Mouse (Mus musculus) kidney, adult 11 months (tissue): Measurements from ENCODE around the gene Adh7.

Experiments
- DNase-seq: peaks from one replicate; pipeline ENCODE4 v3.0.0; 2022

Gene Adh7

GRCm38 (mm10) chr3:138217631-138218264, at the start of gene Adh7:
Adh7 (plus strand) TSS chr3:138217760.
- DNase-seq, result no peak

DNA sequence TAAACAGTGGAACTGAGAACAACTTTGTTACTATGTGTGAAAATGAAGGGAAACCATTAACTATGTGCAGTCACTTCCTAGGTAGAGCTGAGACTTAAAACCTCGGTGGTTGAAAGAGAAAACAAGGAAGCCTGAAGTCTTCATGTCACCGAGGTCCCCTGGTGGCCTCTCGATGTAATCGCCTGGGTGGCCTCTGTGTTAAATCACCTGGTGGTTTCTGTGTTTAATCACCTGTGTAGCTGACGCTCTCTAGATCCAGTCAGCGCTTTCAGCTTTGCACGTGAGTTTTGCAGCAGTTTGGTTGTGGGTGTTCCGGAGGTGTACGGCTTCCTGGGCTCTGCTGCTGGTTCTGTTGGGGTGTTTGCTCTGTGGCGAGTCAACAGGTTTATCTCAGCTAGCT, 44.3 kb upstream of the Adh7 start:
- DNase-seq, result no peak

GRCm38 (mm10) chr3:138175551-138175950, 42.0 kb upstream of the Adh7 start:
- no peak for DNase-seq

GRCm38 (mm10) chr3:138182019-138182418, 35.5 kb upstream of the Adh7 start:
- DNase-seq, result no peak

- no peak for DNase-seq
These were observed 34.2 kb upstream of the Adh7 start for GRCm38 (mm10) chr3:138183371-138183770.

- DNase-seq, result no peak
These were observed 32.3 kb upstream of the Adh7 start for GRCm38 (mm10) chr3:138185290-138185689.

- no peak for DNase-seq
These were observed 31.3 kb upstream of the Adh7 start for GRCm38 (mm10) chr3:138185995-138186930.

- DNase-seq, result no peak
These were observed 25.3 kb upstream of the Adh7 start for GRCm38 (mm10) chr3:138192260-138192659.

- DNase-seq, result no peak
These were observed 23.8 kb upstream of the Adh7 start, which contains the start of gene 4930579F01Rik for GRCm38 (mm10) chr3:138193683-138194302. 4930579F01Rik (minus strand) TSS chr3:138193825.

- DNase-seq, result no peak
These were observed 20.5 kb upstream of the Adh7 start for GRCm38 (mm10) chr3:138197093-138197492.

GRCm38 (mm10) chr3:138197556-138197955, 20.0 kb upstream of the Adh7 start:
- DNase-seq, result no peak

DNA sequence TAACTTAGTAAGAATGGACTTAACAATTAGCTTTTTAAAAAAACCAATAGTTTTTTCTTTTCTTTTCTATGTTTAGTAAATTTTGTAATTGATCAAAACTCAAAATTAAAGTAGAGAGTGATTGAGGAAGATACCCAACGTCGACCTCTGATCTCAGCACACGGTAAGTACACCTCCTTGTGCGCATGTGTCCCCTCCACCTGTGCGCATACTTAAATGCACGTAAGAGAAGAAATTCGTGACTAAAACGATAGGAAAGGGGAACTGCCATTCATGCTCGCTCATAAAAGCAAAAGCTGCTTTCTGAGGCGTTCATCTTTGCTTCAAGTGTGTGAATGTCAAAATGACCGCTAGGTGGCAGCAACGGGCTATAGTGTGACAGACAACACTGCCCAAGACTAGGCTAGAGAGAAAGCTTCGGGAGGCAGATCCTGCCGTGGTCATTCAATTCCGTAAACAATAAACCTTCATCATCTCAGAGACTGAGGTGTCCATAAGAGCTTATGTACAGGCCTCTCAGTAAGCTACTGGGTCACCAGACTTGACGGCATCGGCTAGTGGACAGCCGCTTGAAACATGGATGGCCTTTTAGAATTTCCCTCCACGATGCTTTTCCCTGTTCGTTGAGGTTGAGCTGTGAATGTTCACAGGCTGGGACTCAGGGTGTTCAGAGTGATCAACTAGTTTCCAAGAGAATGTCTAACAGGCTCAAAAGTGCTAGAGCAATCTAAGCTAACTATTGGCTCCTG, 19.4 kb upstream of the Adh7 start:
- DNase-seq, result peak; percentile 64

DNA sequence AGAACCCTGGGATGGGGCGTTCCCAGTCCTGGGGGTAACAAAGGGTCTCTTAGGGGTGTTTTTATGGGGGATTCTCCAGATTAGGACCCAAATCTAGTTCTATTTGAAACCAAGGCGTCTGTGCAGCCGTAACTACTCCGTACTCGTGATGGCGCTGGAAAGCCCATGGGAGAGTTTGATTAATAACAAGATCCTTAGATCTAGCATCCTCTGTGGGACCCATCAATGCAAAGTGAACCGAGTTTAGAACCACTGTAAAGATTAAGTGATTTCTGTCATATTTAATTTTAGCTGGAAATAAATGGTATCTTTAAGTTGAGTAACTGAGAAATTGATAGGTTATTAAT, 18.9 kb upstream of the Adh7 start:
- DNase-seq, result no peak

- no peak for DNase-seq
These were observed 8.7 kb upstream of the Adh7 start for GRCm38 (mm10) chr3:138208821-138209220.

DNA sequence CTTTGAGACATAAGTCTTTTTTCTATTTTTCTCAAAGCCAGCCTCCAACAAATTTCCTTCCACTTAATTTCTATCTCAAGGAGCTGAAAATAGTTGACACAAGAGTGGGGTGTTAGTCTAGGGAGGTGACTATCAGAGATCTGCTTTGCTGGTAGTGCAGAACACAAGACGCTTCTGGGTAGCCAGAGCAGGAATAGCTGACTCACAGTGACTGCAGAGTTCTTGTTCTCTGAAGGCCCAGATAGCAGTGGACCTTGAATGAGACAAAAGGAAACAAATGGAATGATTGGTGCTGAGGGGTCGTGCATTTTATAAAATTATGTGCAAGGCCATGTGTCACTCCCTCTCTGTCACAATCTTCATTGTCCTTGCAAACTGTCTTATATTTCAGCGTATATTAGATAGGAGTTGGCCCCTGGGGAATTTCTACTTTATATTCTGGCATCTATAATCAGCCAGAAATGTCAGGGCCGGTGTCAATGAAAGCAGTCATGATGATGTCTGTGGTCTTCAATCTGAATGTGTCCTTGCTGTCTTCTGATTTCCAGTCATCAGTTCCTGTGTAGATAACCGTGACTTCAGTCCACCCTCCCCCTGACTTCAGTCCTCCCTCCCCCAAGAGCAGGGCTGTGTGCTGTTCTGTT, 7.0 kb upstream of the Adh7 start:
- DNase-seq, result no peak

- no peak for DNase-seq
These were observed 5.1 kb upstream of the Adh7 start for GRCm38 (mm10) chr3:138212431-138212951.

GRCm38 (mm10) chr3:138215395-138215989, 2.1 kb upstream of the Adh7 start:
- no peak for DNase-seq

- no peak for DNase-seq
These were observed 1.5 kb upstream of the Adh7 start for GRCm38 (mm10) chr3:138216091-138216490.

- DNase-seq, result no peak
These were observed 3.6 kb downstream of the Adh7 start for GRCm38 (mm10) chr3:138221116-138221515.

GRCm38 (mm10) chr3:138222511-138222910, 5.0 kb downstream of the Adh7 start:
- no peak for DNase-seq

DNA sequence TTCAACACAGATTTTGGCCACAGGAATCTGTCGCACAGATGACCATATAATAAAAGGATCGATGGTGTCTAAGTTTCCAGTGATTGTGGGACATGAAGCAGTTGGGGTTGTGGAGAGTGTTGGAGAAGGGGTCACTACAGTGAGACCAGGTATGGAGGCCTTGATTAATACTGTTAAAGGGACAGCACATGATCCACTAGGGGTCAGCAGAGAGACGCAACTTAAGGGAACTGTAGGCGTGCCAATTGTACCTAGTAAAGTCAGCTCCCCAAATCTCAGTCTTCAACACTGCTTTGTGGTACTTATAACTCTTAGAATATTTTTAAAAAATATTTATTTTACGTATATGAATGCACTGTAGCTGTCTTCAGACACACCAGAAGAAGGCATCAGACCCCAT, 5.4 kb downstream of the Adh7 start:
- DNase-seq, result peak; percentile 63
